Mouse (Mus musculus): ENCODE data around the gene Usp50.
A peak's percentile ranks its signal among the peaks of the same experiment; 100 is the strongest.

The Usp50 gene

GRCm38 (mm10) chr2:126783370-126783769, at the start of gene Usp50:
Usp50 (minus strand) TSS chr2:126783470.
- DNase-seq = no peak

GRCm38 (mm10) chr2:126817414-126817813, 34.1 kb upstream of the Usp50 start:
- DNase-seq = no peak

GRCm38 (mm10) chr2:126816644-126817347, 33.5 kb upstream of the Usp50 start:
- no peak for DNase-seq

GRCm38 (mm10) chr2:126815822-126816221, 32.6 kb upstream of the Usp50 start:
- DNase-seq = no peak

- no peak for DNase-seq
Measured at GRCm38 (mm10) chr2:126801980-126802379, 18.7 kb upstream of the Usp50 start.

- DNase-seq = no peak
Measured at GRCm38 (mm10) chr2:126798455-126798854, 15.2 kb upstream of the Usp50 start.

GRCm38 (mm10) chr2:126795708-126796107, 12.4 kb upstream of the Usp50 start:
- DNase-seq = no peak

- no peak for DNase-seq
Measured at GRCm38 (mm10) chr2:126792611-126793010, 9.3 kb upstream of the Usp50 start.

- DNase-seq = no peak
Measured at GRCm38 (mm10) chr2:126787721-126788342, 4.6 kb upstream of the Usp50 start.

GRCm38 (mm10) chr2:126782433-126782832, 837 bp downstream of the Usp50 start:
- DNase-seq = no peak

- no peak for DNase-seq
Measured at GRCm38 (mm10) chr2:126781478-126781877, 1.8 kb downstream of the Usp50 start.

GRCm38 (mm10) chr2:126780286-126780685, 3.0 kb downstream of the Usp50 start:
- DNase-seq = no peak

GRCm38 (mm10) chr2:126778806-126779205, 4.5 kb downstream of the Usp50 start:
- no peak for DNase-seq

- DNase-seq = no peak
Measured at GRCm38 (mm10) chr2:126776416-126776815, 6.9 kb downstream of the Usp50 start.

- DNase-seq = no peak
Measured at GRCm38 (mm10) chr2:126775951-126776350, 7.3 kb downstream of the Usp50 start.

- DNase-seq = no peak
Measured at GRCm38 (mm10) chr2:126772217-126772616, 11.1 kb downstream of the Usp50 start.

GRCm38 (mm10) chr2:126769431-126770181, 13.7 kb downstream of the Usp50 start:
- no peak for DNase-seq

- no peak for DNase-seq
Measured at GRCm38 (mm10) chr2:126768194-126768593, 15.1 kb downstream of the Usp50 start.

GRCm38 (mm10) chr2:126767599-126767998, 15.7 kb downstream of the Usp50 start:
- peak; percentile 25 for DNase-seq

- peak; percentile 18 for DNase-seq
Measured at GRCm38 (mm10) chr2:126765867-126766582, 17.2 kb downstream of the Usp50 start.

- no peak for DNase-seq
Measured at GRCm38 (mm10) chr2:126759351-126759750, 23.9 kb downstream of the Usp50 start.

- DNase-seq = no peak
Measured at GRCm38 (mm10) chr2:126755664-126756063, 27.6 kb downstream of the Usp50 start.

- DNase-seq = no peak
Measured at GRCm38 (mm10) chr2:126743389-126743788, 39.9 kb downstream of the Usp50 start.
